Mouse (Mus musculus) heart, postnatal 0 days (tissue): ENCODE data around the gene Mfap3.

ENCODE experiments used
- CTCF ChIP-seq: IDR thresholded peaks from 2 replicates; pipeline ENCODE4 v1.5.1; 2016; ENCODE audit warnings: antibody characterized with exemption, control low read depth, low read depth
- EP300 ChIP-seq: IDR thresholded peaks from 2 replicates; pipeline ENCODE4 v1.6.1; 2016; ENCODE audit warnings: antibody characterized with exemption, low read depth

GRCm38 (mm10) chr11:57522046-57522445 is 3.6 kb downstream of the Mfap3 start:
- TF ChIP-seq EP300 (no peak), CTCF (no peak)
